Mouse (Mus musculus): Measurements from ENCODE around the gene Nuf2. TPM values are rescaled to one million over a fixed set of nuclear protein-coding genes. Genes with fewer than 3 reads are reported as not detected.
"Not testable (repeated sequence)": the region's sequence is repeated elsewhere in the genome, so short reads cannot be mapped to it uniquely, and the experiment has no call there.

Nuf2 gene
- polyA plus RNA-seq, 1 experiment from 2014 or later: 45.4 TPM

- Histone ChIP-seq H3K27ac (ENCODE audit: low read depth) (no peak overlapping the region), H3K9ac (ENCODE audit: low read length) (peak overlapping the region; percentile 25; the same call in 1 of the 2 replicates), H3K4me1 (replicated peaks; ENCODE audit: control insufficient read depth, insufficient read depth, low read length) (peaks cover 6% of the 10 kb centered on the region), H3K27me3 (replicated peaks; ENCODE audit: control insufficient read depth, insufficient read depth, low read length) (no peaks in the 10 kb centered on the region), H3K36me3 (ENCODE audit: control insufficient read depth, insufficient read depth, low read length) (peaks cover 22% of the 10 kb centered on the region), H3K4me3 (ENCODE audit: low read depth, low read length) (peak overlapping the region; percentile 76), H3K9me3 (ENCODE audit: control insufficient read depth, low read length) (no peaks in the 10 kb centered on the region), H3K4me2 (ENCODE audit: low read length) (peak overlapping the region; percentile 92)
- WGBS: 81% methylated on average over 8 of the region's 8 CpGs
- DNase-seq (ENCODE audit: low spot score) (no peak), ATAC-seq (replicated peaks; ENCODE audit: low FRiP score, low TSS enrichment, low read depth) (no peak)
These were observed 1.2 kb downstream of the Nuf2 start for GRCm38 (mm10) chr1:169529996-169530518.

GRCm38 (mm10) chr1:169526006-169526680 is 5.1 kb downstream of the Nuf2 start:
- H3K9me3 ChIP-seq (ENCODE audit: control insufficient read depth, low read length): no peaks in the 10 kb centered on the region
- ATAC-seq (replicated peaks; ENCODE audit: low FRiP score, low TSS enrichment, low read depth): no peak

GRCm38 (mm10) chr1:169519337-169519736 is 11.9 kb downstream of the Nuf2 start:
- Histone ChIP-seq H3K27me3 (replicated peaks; ENCODE audit: control insufficient read depth, insufficient read depth, low read length) (no peaks in the 10 kb centered on the region), H3K4me3 (ENCODE audit: low read depth, low read length) (no peak overlapping the region), H3K9me3 (ENCODE audit: control insufficient read depth, low read length) (no peaks in the 10 kb centered on the region), H3K27ac (ENCODE audit: low read depth) (no peak overlapping the region), H3K4me1 (replicated peaks; ENCODE audit: control insufficient read depth, insufficient read depth, low read length) (no peaks in the 10 kb centered on the region), H3K9ac (ENCODE audit: low read length) (no peak overlapping the region), H3K36me3 (ENCODE audit: control insufficient read depth, insufficient read depth, low read length) (peaks cover 70% of the 10 kb centered on the region), H3K4me2 (ENCODE audit: low read length) (no peak overlapping the region)
- ATAC-seq (replicated peaks; ENCODE audit: low FRiP score, low TSS enrichment, low read depth) (no peak), DNase-seq (ENCODE audit: low spot score) (no peak)
- 91% methylated on average over 11 of the region's 11 CpGs for WGBS

More at GRCm38 (mm10) chr1:169526006-169526680, 5.1 kb downstream of the Nuf2 start:
- DNase-seq (ENCODE audit: low spot score): no peak
- Histone ChIP-seq H3K4me3 (ENCODE audit: low read depth, low read length) (no peak overlapping the region), H3K27me3 (replicated peaks; ENCODE audit: control insufficient read depth, insufficient read depth, low read length) (no peaks in the 10 kb centered on the region), H3K4me2 (ENCODE audit: low read length) (no peak overlapping the region), H3K4me1 (replicated peaks; ENCODE audit: control insufficient read depth, insufficient read depth, low read length) (peaks cover 6% of the 10 kb centered on the region), H3K36me3 (ENCODE audit: control insufficient read depth, insufficient read depth, low read length) (peaks cover 61% of the 10 kb centered on the region), H3K9ac (ENCODE audit: low read length) (no peak overlapping the region), H3K27ac (ENCODE audit: low read depth) (no peak overlapping the region)
- WGBS: 88% methylated on average over 5 of the region's 5 CpGs

DNA sequence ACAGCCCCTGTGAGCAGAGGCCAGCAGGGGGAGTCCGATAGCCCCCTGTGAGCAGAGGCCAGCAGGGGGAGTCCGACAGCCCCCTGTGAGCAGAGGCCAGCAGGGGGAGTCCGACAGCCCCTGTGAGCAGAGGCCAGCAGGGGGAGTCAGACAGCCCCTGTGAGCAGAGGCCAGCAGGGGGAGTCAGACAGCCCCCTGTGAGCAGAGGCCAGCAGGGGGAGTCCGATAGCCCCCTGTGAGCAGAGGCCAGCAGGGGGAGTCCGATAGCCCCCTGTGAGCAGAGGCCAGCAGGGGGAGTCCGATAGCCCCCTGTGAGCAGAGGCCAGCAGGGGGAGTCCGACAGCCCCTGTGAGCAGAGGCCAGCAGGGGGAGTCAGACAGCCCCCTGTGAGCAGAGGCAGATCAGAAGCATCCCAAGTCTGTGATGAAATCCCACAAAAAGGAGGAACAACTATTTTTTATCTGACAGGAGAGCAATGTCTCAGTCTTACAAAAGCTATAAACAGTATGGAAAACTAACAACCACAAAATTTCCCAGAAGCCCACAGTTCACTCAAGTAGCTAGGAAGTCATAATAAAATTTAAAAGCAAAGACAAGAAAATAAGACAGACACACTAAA is 13.3 kb downstream of the Nuf2 start:
- not testable (repeated sequence) for H3K27ac ChIP-seq (ENCODE audit: low read depth)

GRCm38 (mm10) chr1:169517376-169517892 is 13.8 kb downstream of the Nuf2 start:
- Histone ChIP-seq H3K4me3 (ENCODE audit: low read depth, low read length) (no peak overlapping the region), H3K4me2 (ENCODE audit: low read length) (no peak overlapping the region), H3K4me1 (replicated peaks; ENCODE audit: control insufficient read depth, insufficient read depth, low read length) (no peaks in the 10 kb centered on the region), H3K9me3 (ENCODE audit: control insufficient read depth, low read length) (no peaks in the 10 kb centered on the region), H3K36me3 (ENCODE audit: control insufficient read depth, insufficient read depth, low read length) (peaks cover 64% of the 10 kb centered on the region), H3K9ac (ENCODE audit: low read length) (no peak overlapping the region), H3K27me3 (replicated peaks; ENCODE audit: control insufficient read depth, insufficient read depth, low read length) (no peaks in the 10 kb centered on the region), H3K27ac (ENCODE audit: low read depth) (no peak overlapping the region)
- WGBS: 96% methylated on average over 8 of the region's 8 CpGs
- no peak for ATAC-seq (replicated peaks; ENCODE audit: low FRiP score, low TSS enrichment, low read depth)
- DNase-seq (ENCODE audit: low spot score): no peak

More for the DNA sequence above, 13.3 kb downstream of the Nuf2 start:
- H3K9ac ChIP-seq (ENCODE audit: low read length); H3K4me2 ChIP-seq (ENCODE audit: low read length); DNase-seq (ENCODE audit: low spot score); H3K9me3 ChIP-seq (ENCODE audit: control insufficient read depth, low read length); H3K4me1 ChIP-seq (replicated peaks; ENCODE audit: control insufficient read depth, insufficient read depth, low read length); H3K27me3 ChIP-seq (replicated peaks; ENCODE audit: control insufficient read depth, insufficient read depth, low read length); ATAC-seq (replicated peaks; ENCODE audit: low FRiP score, low TSS enrichment, low read depth); H3K4me3 ChIP-seq (ENCODE audit: low read depth, low read length): not testable (repeated sequence)
- WGBS: 99% methylated on average over 5 of the region's 7 CpGs
- H3K36me3 ChIP-seq (ENCODE audit: control insufficient read depth, insufficient read depth, low read length): peaks cover 65% of the 10 kb centered on the region

DNA sequence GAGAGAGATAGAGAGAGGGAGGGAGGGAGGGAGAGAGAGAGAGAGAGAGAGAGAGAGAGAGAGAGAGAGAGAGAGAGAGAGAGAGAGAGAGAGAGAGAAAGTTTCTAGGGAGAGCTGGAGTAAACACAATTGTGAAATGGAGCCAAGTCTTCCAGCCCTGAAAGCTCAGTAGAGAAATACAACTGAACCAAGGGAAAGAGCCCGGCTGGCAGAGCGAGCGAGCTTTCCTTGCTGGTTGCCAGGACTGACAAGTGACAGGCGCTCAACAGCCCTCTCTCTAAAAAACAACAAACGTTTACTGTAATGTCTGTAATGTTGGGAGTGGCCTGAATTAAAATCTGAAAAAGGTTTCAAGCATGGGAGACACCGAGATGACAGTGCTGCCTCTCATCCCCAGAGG is 24.9 kb downstream of the Nuf2 start:
- no peak for ATAC-seq (replicated peaks; ENCODE audit: low FRiP score, low TSS enrichment, low read depth)
- Histone ChIP-seq H3K9ac (ENCODE audit: low read length) (no peak overlapping the region), H3K9me3 (ENCODE audit: control insufficient read depth, low read length) (no peaks in the 10 kb centered on the region), H3K27me3 (replicated peaks; ENCODE audit: control insufficient read depth, insufficient read depth, low read length) (no peaks in the 10 kb centered on the region), H3K27ac (ENCODE audit: low read depth) (no peak overlapping the region), H3K36me3 (ENCODE audit: control insufficient read depth, insufficient read depth, low read length) (peaks cover 93% of the 10 kb centered on the region), H3K4me2 (ENCODE audit: low read length) (no peak overlapping the region), H3K4me1 (replicated peaks; ENCODE audit: control insufficient read depth, insufficient read depth, low read length) (no peaks in the 10 kb centered on the region), H3K4me3 (ENCODE audit: low read depth, low read length) (no peak overlapping the region)
- no peak for DNase-seq (ENCODE audit: low spot score)
- WGBS: 82% methylated on average over 6 of the region's 6 CpGs

GRCm38 (mm10) chr1:169502876-169503275 is 28.4 kb downstream of the Nuf2 start:
- Histone ChIP-seq H3K27me3 (replicated peaks; ENCODE audit: control insufficient read depth, insufficient read depth, low read length) (no peaks in the 10 kb centered on the region), H3K9me3 (ENCODE audit: control insufficient read depth, low read length) (no peaks in the 10 kb centered on the region), H3K27ac (ENCODE audit: low read depth) (no peak overlapping the region), H3K36me3 (ENCODE audit: control insufficient read depth, insufficient read depth, low read length) (peaks cover 92% of the 10 kb centered on the region), H3K4me1 (replicated peaks; ENCODE audit: control insufficient read depth, insufficient read depth, low read length) (no peaks in the 10 kb centered on the region), H3K4me3 (ENCODE audit: low read depth, low read length) (no peak overlapping the region), H3K9ac (ENCODE audit: low read length) (no peak overlapping the region), H3K4me2 (ENCODE audit: low read length) (no peak overlapping the region)
- WGBS: 86% methylated on average over 3 of the region's 3 CpGs
- ATAC-seq (replicated peaks; ENCODE audit: low FRiP score, low TSS enrichment, low read depth) (no peak), DNase-seq (ENCODE audit: low spot score) (no peak)

GRCm38 (mm10) chr1:169495621-169496020 is 35.6 kb downstream of the Nuf2 start:
- no peak for ATAC-seq (replicated peaks; ENCODE audit: low FRiP score, low TSS enrichment, low read depth)

More at GRCm38 (mm10) chr1:169495621-169496020, 35.6 kb downstream of the Nuf2 start:
- 68% methylated on average over 8 of the region's 8 CpGs for WGBS
- H3K4me2 ChIP-seq (ENCODE audit: low read length): no peak overlapping the region
- no peak overlapping the region for H3K4me3 ChIP-seq (ENCODE audit: low read depth, low read length)
- H3K27me3 ChIP-seq (replicated peaks; ENCODE audit: control insufficient read depth, insufficient read depth, low read length): no peaks in the 10 kb centered on the region
- H3K27ac ChIP-seq (ENCODE audit: low read depth): no peak overlapping the region
- H3K36me3 ChIP-seq (ENCODE audit: control insufficient read depth, insufficient read depth, low read length): peaks cover 38% of the 10 kb centered on the region
- no peaks in the 10 kb centered on the region for H3K9me3 ChIP-seq (ENCODE audit: control insufficient read depth, low read length)
- peak; percentile 61 for DNase-seq (ENCODE audit: low spot score)
- no peaks in the 10 kb centered on the region for H3K4me1 ChIP-seq (replicated peaks; ENCODE audit: control insufficient read depth, insufficient read depth, low read length)
- H3K9ac ChIP-seq (ENCODE audit: low read length): no peak overlapping the region

Data from intestine, embryonic 14.5 days (tissue).